Mouse (Mus musculus) intestine, postnatal 0 days (tissue): Measurements from ENCODE around the gene Cyp4f40. TPM values are rescaled to one million over a fixed set of nuclear protein-coding genes. Genes with fewer than 3 reads are reported as not detected.
"Not testable (repeated sequence)": the region's sequence is repeated elsewhere in the genome, so short reads cannot be mapped to it uniquely, and the experiment has no call there.

Experiments used
- ATAC-seq: fragments of 200-750 bp; cut with Nextera tagmentation; 2 replicates; pipeline ENCODE4 v1.8.0; 2017; ENCODE audit warnings: mild to moderate bottlenecking, moderate TSS enrichment, moderate library complexity
- H3K27ac ChIP-seq: fragments of 300-500 bp; sonication (generic); 2 replicates; pipeline ENCODE4 v1.5.1; 2014; ENCODE audit warnings: mild to moderate bottlenecking, low read depth, low read length, moderate library complexity
- H3K27me3 ChIP-seq: fragments of 300-500 bp; sonication (generic); replicated peaks from 2 replicates; pipeline ENCODE4 v1.6.1; 2014; ENCODE audit warnings: low read length, mixed read lengths; ENCODE audit not compliant: control insufficient read depth, insufficient read depth
- H3K36me3 ChIP-seq: fragments of 300-500 bp; sonication (generic); 2 replicates; pipeline ENCODE4 v1.6.1; 2014; ENCODE audit warnings: mild to moderate bottlenecking, moderate library complexity; ENCODE audit not compliant: control insufficient read depth, insufficient read depth
- H3K4me1 ChIP-seq: fragments of 300-500 bp; sonication (generic); replicated peaks from 2 replicates; pipeline ENCODE4 v1.6.1; 2014; ENCODE audit warnings: antibody characterized with exemption, low read length, mixed read lengths; ENCODE audit not compliant: control insufficient read depth, insufficient read depth
- H3K4me2 ChIP-seq: fragments of 300-500 bp; sonication (generic); replicated peaks from 2 replicates; pipeline ENCODE4 v1.6.1; 2014; ENCODE audit warnings: low read depth, mild to moderate bottlenecking, moderate library complexity
- H3K4me3 ChIP-seq: fragments of 300-500 bp; sonication (generic); 2 replicates; pipeline ENCODE4 v1.5.1; 2014; ENCODE audit warnings: low read depth, low read length
- H3K9ac ChIP-seq: fragments of 300-500 bp; sonication (generic); 2 replicates; pipeline ENCODE4 v1.6.1; 2014; ENCODE audit warnings: mild to moderate bottlenecking, low read depth, low read length
- H3K9me3 ChIP-seq: fragments of 300-500 bp; sonication (generic); 2 replicates; pipeline ENCODE4 v1.6.1; 2016; ENCODE audit warnings: mixed run types; ENCODE audit not compliant: control insufficient read depth
- CTCF ChIP-seq: sonication (generic); IDR thresholded peaks from 2 replicates; pipeline ENCODE4 v1.5.1; 2016; ENCODE audit warnings: low read depth, mild to moderate bottlenecking, control low read depth, antibody characterized with exemption, moderate library complexity
- WGBS: fragments of 180-500 bp; shearing (Covaris S2); extraction: QIAGEN DNeasy Blood & Tissue Kit; methylation state at CpG from one replicate; pipeline ENCODE4 v1.1.7; 2014; 5-methylcytosine and 5-hydroxymethylcytosine counted together
- polyA plus RNA-seq: library from polyadenylated mRNA; unstranded; fragments of >200 nt; fragmentation: Nextera tagmentation; extraction: Ambion mirVana; gene quantifications from 2 replicates; pipeline ENCODE4 v1.2.1, GENCODE M21; 2015

Cyp4f40 gene
- polyA plus RNA-seq, 1 experiment from 2014 or later = 3.7 TPM

GRCm38 (mm10) chr17:32631936-32632335, 26.8 kb upstream of the Cyp4f40 start:
- no peaks in the 10 kb centered on the region for H3K27me3 ChIP-seq
- H3K4me2 ChIP-seq = no peak overlapping the region
- no peak for ATAC-seq
- H3K27ac ChIP-seq = no peak overlapping the region
- H3K9me3 ChIP-seq = no peaks in the 10 kb centered on the region
- no peak overlapping the region for H3K4me3 ChIP-seq
- no peaks in the 10 kb centered on the region for H3K36me3 ChIP-seq
- TF ChIP-seq CTCF = no peak
- no peak overlapping the region for H3K9ac ChIP-seq
- H3K4me1 ChIP-seq = no peaks in the 10 kb centered on the region
- 76% methylated on average over 3 of the region's 3 CpGs for WGBS

- H3K9ac ChIP-seq = 0 out of 2 replicates have a peak overlapping the region, but pooled peaks have one; percentile 50
- not testable (repeated sequence) for H3K9me3 ChIP-seq, ATAC-seq, H3K4me1 ChIP-seq, H3K27me3 ChIP-seq, H3K27ac ChIP-seq, H3K36me3 ChIP-seq
- H3K4me3 ChIP-seq = peak overlapping the region; percentile 30
- H3K4me2 ChIP-seq = peak overlapping the region; percentile 65
- WGBS = 83% methylated on average over 8 of the region's 9 CpGs
Measured at GRCm38 (mm10) chr17:32634242-32634971, 24.3 kb upstream of the Cyp4f40 start.

- ATAC-seq = peak; percentile 85
- peak overlapping the region; percentile 30 for H3K4me3 ChIP-seq
- H3K4me1 ChIP-seq = no peaks in the 10 kb centered on the region
- 1% methylated on average over 17 of the region's 17 CpGs for WGBS
- no peaks in the 10 kb centered on the region for H3K27me3 ChIP-seq
- 0 out of 2 replicates have a peak overlapping the region, but pooled peaks have one; percentile 50 for H3K9ac ChIP-seq
- no peaks in the 10 kb centered on the region for H3K9me3 ChIP-seq
- peak; percentile 97 for TF ChIP-seq CTCF
- H3K27ac ChIP-seq = no peak overlapping the region
- H3K36me3 ChIP-seq = no peaks in the 10 kb centered on the region
- peak overlapping the region; percentile 65 for H3K4me2 ChIP-seq
Measured at GRCm38 (mm10) chr17:32634972-32635314, 23.8 kb upstream of the Cyp4f40 start.

- Histone ChIP-seq H3K27me3 (no peaks in the 10 kb centered on the region), H3K4me3 (no peak overlapping the region), H3K9ac (no peak overlapping the region), H3K36me3 (no peaks in the 10 kb centered on the region), H3K27ac (no peak overlapping the region), H3K4me2 (no peak overlapping the region), H3K4me1 (no peaks in the 10 kb centered on the region), H3K9me3 (no peaks in the 10 kb centered on the region)
- 61% methylated on average over 3 of the region's 3 CpGs for WGBS
- ATAC-seq = no peak
- no peak; the same call in 1 of the 2 replicates for TF ChIP-seq CTCF
Measured at GRCm38 (mm10) chr17:32636341-32636740, 22.4 kb upstream of the Cyp4f40 start.

- no peak overlapping the region for H3K4me3 ChIP-seq
- TF ChIP-seq CTCF = no peak
- H3K4me2 ChIP-seq = no peak overlapping the region
- 43% methylated on average over 2 of the region's 2 CpGs for WGBS
- H3K27ac ChIP-seq = no peak overlapping the region
- H3K27me3 ChIP-seq = no peaks in the 10 kb centered on the region
- H3K36me3 ChIP-seq = no peaks in the 10 kb centered on the region
- no peaks in the 10 kb centered on the region for H3K4me1 ChIP-seq
- no peaks in the 10 kb centered on the region for H3K9me3 ChIP-seq
- ATAC-seq = 0 out of 2 replicates have a peak, but pooled peaks have one; percentile 25
- no peak overlapping the region for H3K9ac ChIP-seq
Measured at GRCm38 (mm10) chr17:32637151-32637550, 21.5 kb upstream of the Cyp4f40 start.

- no peak for ATAC-seq
- Histone ChIP-seq H3K9me3 (no peaks in the 10 kb centered on the region), H3K4me3 (no peak overlapping the region), H3K36me3 (no peaks in the 10 kb centered on the region), H3K4me1 (no peaks in the 10 kb centered on the region), H3K9ac (no peak overlapping the region), H3K4me2 (no peak overlapping the region), H3K27me3 (no peaks in the 10 kb centered on the region), H3K27ac (no peak overlapping the region)
- no peak for TF ChIP-seq CTCF
- 85% methylated on average over 4 of the region's 4 CpGs for WGBS
Measured at GRCm38 (mm10) chr17:32646631-32647030, 12.1 kb upstream of the Cyp4f40 start.

GRCm38 (mm10) chr17:32653860-32654259, 4.8 kb upstream of the Cyp4f40 start:
- H3K27ac ChIP-seq = no peak overlapping the region
- 60% methylated on average over 4 of the region's 4 CpGs for WGBS
- no peaks in the 10 kb centered on the region for H3K9me3 ChIP-seq
- no peaks in the 10 kb centered on the region for H3K27me3 ChIP-seq
- H3K36me3 ChIP-seq = no peaks in the 10 kb centered on the region
- no peak overlapping the region for H3K9ac ChIP-seq
- peak; percentile 60 for ATAC-seq
- no peak overlapping the region for H3K4me2 ChIP-seq
- no peak for TF ChIP-seq CTCF
- H3K4me3 ChIP-seq = no peak overlapping the region
- H3K4me1 ChIP-seq = 0 out of 2 replicates have a peak, but pooled peaks cover 8% of the 10 kb centered on the region
